Mouse (Mus musculus) C2C12 (cell line): Measurements from ENCODE around the gene Ank3.

ENCODE experiments used
- CTCF ChIP-seq: IDR thresholded peaks from one replicate; pipeline ENCODE4 v1.5.1; 2011; ENCODE audit not compliant: control insufficient read depth, insufficient read depth, insufficient read length
- MAX ChIP-seq: IDR thresholded peaks from one replicate; pipeline ENCODE4 v1.6.1; 2011; ENCODE audit warnings: mild to moderate bottlenecking, control low read depth

DNA sequence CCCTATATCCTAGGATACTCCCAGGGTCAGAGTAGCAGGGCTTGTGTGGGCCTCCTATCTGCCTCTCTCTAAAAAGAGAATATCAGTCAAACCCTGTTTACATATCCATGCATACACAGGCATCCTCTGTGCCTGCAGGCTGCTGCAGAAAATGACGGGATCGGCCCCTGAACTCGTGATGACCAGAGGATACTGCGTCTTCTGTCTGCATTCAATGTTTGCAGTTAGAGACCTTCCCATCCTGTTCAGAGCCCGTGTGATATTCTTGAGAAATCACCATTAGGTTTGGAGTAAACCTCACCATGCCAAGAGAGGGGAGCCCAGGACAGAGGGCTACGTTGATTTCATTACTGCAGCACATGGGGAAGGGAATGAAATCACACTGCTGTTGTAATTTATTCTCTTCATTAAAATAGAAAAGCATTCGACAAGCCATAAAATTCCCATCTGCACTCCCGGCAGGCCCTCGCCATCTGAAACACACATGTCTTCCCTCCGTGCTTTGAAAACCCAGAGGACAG is 331.8 kb downstream of the Ank3 start:
- TF ChIP-seq CTCF = no peak
- no peak for TF ChIP-seq MAX
